Mouse (Mus musculus): ENCODE results near the gene Asxl2. TPM values are rescaled to one million over a fixed set of nuclear protein-coding genes. Genes with fewer than 3 reads are reported as not detected.

Asxl2 gene
- polyA plus RNA-seq, 1 experiment from 2014 or later = 19.4 TPM

GRCm38 (mm10) chr12:3546781-3547180 is 120.1 kb downstream of the Asxl2 start:
- H3K9ac ChIP-seq (replicated peaks) = no peak overlapping the region
- no peak overlapping the region for H3K4me3 ChIP-seq (replicated peaks)
- no peak for ATAC-seq (ENCODE audit: insufficient number of reproducible peaks, insufficient read depth, low FRiP score, low TSS enrichment, low read depth)
- no peaks in the 10 kb centered on the region for H3K27me3 ChIP-seq
- H3K27ac ChIP-seq = no peak overlapping the region
- WGBS = 35% methylated on average over 6 of the region's 6 CpGs
- H3K9me3 ChIP-seq = no peaks in the 10 kb centered on the region
- peaks cover 17% of the 10 kb centered on the region; the same call in 1 of the 2 replicates for H3K4me1 ChIP-seq (replicated peaks)
- no peaks in the 10 kb centered on the region for H3K36me3 ChIP-seq
- H3K4me2 ChIP-seq = no peak overlapping the region

- Histone ChIP-seq H3K4me2 (no peak overlapping the region), H3K4me3 (replicated peaks) (no peak overlapping the region), H3K4me1 (replicated peaks) (peaks cover 17% of the 10 kb centered on the region; the same call in 1 of the 2 replicates), H3K36me3 (no peaks in the 10 kb centered on the region), H3K27ac (no peak overlapping the region), H3K9me3 (no peaks in the 10 kb centered on the region), H3K9ac (replicated peaks) (no peak overlapping the region), H3K27me3 (no peaks in the 10 kb centered on the region)
- 63% methylated on average over 4 of the region's 4 CpGs for WGBS
- no peak for ATAC-seq (ENCODE audit: insufficient number of reproducible peaks, insufficient read depth, low FRiP score, low TSS enrichment, low read depth)
These were observed 120.8 kb downstream of the Asxl2 start for GRCm38 (mm10) chr12:3547506-3547905.

DNA sequence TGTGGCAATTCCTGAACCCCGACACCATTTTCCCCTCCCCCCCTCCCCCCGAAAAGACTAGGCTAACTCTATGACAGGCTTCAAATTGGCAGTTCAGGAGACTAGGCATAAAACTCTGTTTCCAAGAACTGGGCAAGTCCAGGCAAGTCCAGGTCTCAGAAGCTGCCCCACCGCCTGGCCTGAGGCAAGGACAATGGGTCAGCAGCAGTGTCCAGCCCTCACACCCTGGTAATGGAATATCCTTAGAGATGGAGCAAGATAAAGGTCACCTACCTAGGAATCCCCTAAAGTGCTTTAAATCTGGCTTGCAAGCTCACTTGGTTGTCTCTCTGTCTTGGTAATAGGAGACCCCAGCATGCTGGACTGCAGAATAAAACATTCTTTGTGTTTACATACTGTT is 121.3 kb downstream of the Asxl2 start:
- no peak overlapping the region for H3K4me3 ChIP-seq (replicated peaks)
- 66% methylated on average over 3 of the region's 3 CpGs for WGBS
- H3K4me2 ChIP-seq = no peak overlapping the region
- no peak for ATAC-seq (ENCODE audit: insufficient number of reproducible peaks, insufficient read depth, low FRiP score, low TSS enrichment, low read depth)
- H3K4me1 ChIP-seq (replicated peaks) = peaks cover 17% of the 10 kb centered on the region; the same call in 1 of the 2 replicates
- no peaks in the 10 kb centered on the region for H3K36me3 ChIP-seq
- H3K9me3 ChIP-seq = no peaks in the 10 kb centered on the region
- no peaks in the 10 kb centered on the region for H3K27me3 ChIP-seq
- H3K27ac ChIP-seq = no peak overlapping the region
- H3K9ac ChIP-seq (replicated peaks) = no peak overlapping the region

GRCm38 (mm10) chr12:3548582-3549211 is 122.0 kb downstream of the Asxl2 start:
- Histone ChIP-seq H3K27ac (no peak overlapping the region), H3K36me3 (no peaks in the 10 kb centered on the region), H3K27me3 (no peaks in the 10 kb centered on the region), H3K9ac (replicated peaks) (no peak overlapping the region), H3K4me3 (replicated peaks) (no peak overlapping the region), H3K4me2 (no peak overlapping the region), H3K4me1 (replicated peaks) (peaks cover 17% of the 10 kb centered on the region; the same call in 1 of the 2 replicates), H3K9me3 (no peaks in the 10 kb centered on the region)
- WGBS = 47% methylated on average over 5 of the region's 5 CpGs
- no peak for ATAC-seq (ENCODE audit: insufficient number of reproducible peaks, insufficient read depth, low FRiP score, low TSS enrichment, low read depth)

DNA sequence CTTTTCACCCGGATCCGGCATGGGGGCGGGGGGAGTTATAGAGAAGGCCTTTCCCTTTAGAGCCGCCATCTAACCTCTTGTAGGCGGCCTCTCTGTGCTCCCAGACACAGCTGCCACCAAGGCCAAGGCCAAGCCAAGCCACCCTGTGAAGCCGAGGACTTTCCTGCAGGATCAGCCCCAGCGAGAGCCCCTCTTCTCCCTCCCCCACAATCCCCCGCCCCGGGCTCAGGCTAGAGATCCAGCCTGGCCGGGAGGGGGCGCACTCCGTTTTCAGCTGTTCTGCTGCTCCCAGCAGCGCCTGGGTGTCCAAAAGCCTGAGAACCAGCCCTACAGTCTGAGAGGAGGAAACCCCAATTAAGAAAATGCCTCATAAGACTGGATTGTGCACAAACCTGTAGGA is 123.6 kb downstream of the Asxl2 start:
- ATAC-seq (ENCODE audit: insufficient number of reproducible peaks, insufficient read depth, low FRiP score, low TSS enrichment, low read depth) = 0 out of 2 replicates have a peak, but pooled peaks have one; percentile 56
- Histone ChIP-seq H3K4me3 (replicated peaks) (no peak overlapping the region), H3K27ac (no peak overlapping the region), H3K9me3 (no peaks in the 10 kb centered on the region), H3K9ac (replicated peaks) (no peak overlapping the region; the same call in 1 of the 2 replicates), H3K27me3 (no peaks in the 10 kb centered on the region), H3K36me3 (no peaks in the 10 kb centered on the region), H3K4me1 (replicated peaks) (peaks cover 17% of the 10 kb centered on the region; the same call in 1 of the 2 replicates), H3K4me2 (peak overlapping the region; percentile 24; the same call in 1 of the 2 replicates)
- 8% methylated on average over 13 of the region's 13 CpGs for WGBS

Other genes starting within 250 kb of the Asxl2 start
- gene Rab10, start 116.9 kb upstream of the Asxl2 start, polyA plus RNA-seq (2016; fragmentation: Nextera tagmentation; extraction: Ambion mirVana) = 95.7 and 103 TPM in 2 replicates
- gene Kif3c, start 61.7 kb upstream of the Asxl2 start, polyA plus RNA-seq (2016; fragmentation: Nextera tagmentation; extraction: Ambion mirVana) = 19.3 and 21.6 TPM in 2 replicates
- gene Dtnb, start 145.5 kb downstream of the Asxl2 start, polyA plus RNA-seq (2016; fragmentation: Nextera tagmentation; extraction: Ambion mirVana) = 47.6 TPM in 2 replicates

All from limb, embryonic 12.5 days (tissue).